Mouse (Mus musculus): ENCODE measurements around the gene Prss33. TPM values are rescaled to one million over a fixed set of nuclear protein-coding genes. Genes with fewer than 3 reads are reported as not detected.

Prss33 gene
- polyA plus RNA-seq, 1 experiment from 2014 or later, result 0.18 TPM

DNA sequence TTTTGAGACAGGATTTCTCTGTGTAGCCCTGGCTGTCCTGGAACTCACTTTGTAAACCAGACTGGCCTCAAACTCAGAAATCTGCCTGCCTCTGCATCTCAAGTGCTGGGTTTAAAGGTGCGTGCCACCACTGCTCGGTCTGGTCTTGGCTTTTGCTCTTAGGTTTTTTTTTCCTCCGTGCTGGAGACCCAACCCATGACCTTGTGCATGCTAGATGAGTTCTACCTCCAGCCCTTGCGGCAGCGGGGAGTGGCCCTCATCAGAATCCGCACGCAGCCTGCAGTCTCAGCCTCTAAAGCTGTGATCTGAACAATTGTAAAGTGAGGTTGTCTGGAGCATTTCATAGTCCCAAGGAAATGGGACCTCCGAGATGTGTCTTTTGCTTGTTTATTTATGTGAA, 40.5 kb downstream of the Prss33 start:
- Histone ChIP-seq H3K36me3 (ENCODE audit: control insufficient read depth, insufficient read depth, low read length) (no peaks in the 10 kb centered on the region), H3K4me1 (ENCODE audit: control insufficient read depth, insufficient read depth, low read length) (peaks cover 11% of the 10 kb centered on the region; the same call in 1 of the 2 replicates), H3K27ac (ENCODE audit: low read length) (no peak overlapping the region), H3K9ac (ENCODE audit: low read depth, low read length) (no peak overlapping the region), H3K4me3 (ENCODE audit: low read depth, low read length) (no peak overlapping the region), H3K27me3 (ENCODE audit: control insufficient read depth, insufficient read depth, low read depth, low read length) (no peaks in the 10 kb centered on the region), H3K4me2 (ENCODE audit: low read length) (no peak overlapping the region), H3K9me3 (replicated peaks; ENCODE audit: control insufficient read depth, low read length, poor library complexity, severe bottlenecking) (no peaks in the 10 kb centered on the region)
- no peak for ATAC-seq
- 95% methylated on average over 8 of the region's 8 CpGs for WGBS

DNA sequence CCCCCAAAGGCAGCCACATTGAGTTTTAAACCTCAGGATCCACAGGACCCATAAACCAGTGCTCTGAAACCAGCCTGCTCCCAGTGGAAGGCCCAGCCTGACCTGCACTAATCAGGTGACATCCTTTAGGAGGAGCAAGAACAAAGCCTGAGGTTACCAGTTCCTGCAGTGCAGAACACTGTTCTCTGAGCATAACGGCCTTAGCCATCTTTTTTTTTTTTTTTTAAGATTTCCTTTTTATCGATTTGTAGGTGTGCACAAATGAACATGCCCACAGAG, 44.8 kb downstream of the Prss33 start:
- Histone ChIP-seq H3K4me1 (ENCODE audit: control insufficient read depth, insufficient read depth, low read length) (peaks cover 23% of the 10 kb centered on the region), H3K36me3 (ENCODE audit: control insufficient read depth, insufficient read depth, low read length) (no peaks in the 10 kb centered on the region), H3K4me3 (ENCODE audit: low read depth, low read length) (peak overlapping the region; percentile 52), H3K27ac (ENCODE audit: low read length) (peak overlapping the region; percentile 98), H3K4me2 (ENCODE audit: low read length) (peak overlapping the region; percentile 78), H3K9ac (ENCODE audit: low read depth, low read length) (peak overlapping the region; percentile 94), H3K9me3 (replicated peaks; ENCODE audit: control insufficient read depth, low read length, poor library complexity, severe bottlenecking) (no peaks in the 10 kb centered on the region), H3K27me3 (ENCODE audit: control insufficient read depth, insufficient read depth, low read depth, low read length) (no peaks in the 10 kb centered on the region)
- no peak for ATAC-seq
- 38% methylated on average over 2 of the region's 2 CpGs for WGBS

DNA sequence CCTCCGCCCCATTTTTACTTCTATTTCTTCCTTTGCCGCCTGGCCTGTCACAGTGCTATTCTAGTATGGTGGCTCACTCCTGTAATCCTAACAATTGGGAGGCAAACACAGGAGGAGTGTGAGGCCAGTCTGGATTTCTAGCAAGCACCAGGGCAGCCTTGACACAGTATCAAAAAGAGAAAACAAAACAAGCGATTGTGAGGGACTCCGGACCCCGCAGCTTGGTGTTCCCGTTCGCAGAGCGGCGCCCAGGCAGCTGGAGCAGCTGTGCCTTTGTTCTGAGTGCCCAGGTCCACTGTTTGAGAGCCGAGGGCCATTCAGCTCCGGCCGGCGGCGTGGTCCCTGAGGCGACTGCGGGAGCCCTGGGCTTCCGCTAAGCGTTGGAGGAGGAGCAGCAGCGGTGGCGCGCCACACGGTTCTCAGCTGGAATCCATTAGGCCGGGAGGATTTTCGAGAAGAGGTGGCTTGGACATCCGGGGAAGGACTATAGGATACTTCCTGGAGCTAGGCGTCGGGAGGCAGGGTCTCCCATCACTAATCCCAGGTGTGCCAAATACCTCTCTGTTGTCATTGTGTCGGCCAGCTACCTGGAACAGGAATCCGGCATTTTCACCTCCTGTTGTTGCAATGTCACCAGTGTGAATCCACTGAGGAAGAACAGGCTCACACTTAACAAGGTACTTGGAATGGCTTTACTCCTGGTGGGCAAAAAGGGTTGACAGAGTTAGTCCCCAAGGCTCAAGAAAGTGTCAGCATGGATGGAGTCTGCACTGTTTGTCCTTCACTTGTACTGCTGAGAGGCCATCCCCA, 45.4 kb downstream of the Prss33 start, which contains the start of gene Srrm2:
Srrm2 (plus strand) TSS at position 264 of the 810 bp plus-strand sequence.
- Histone ChIP-seq H3K36me3 (ENCODE audit: control insufficient read depth, insufficient read depth, low read length) (no peaks in the 10 kb centered on the region), H3K27me3 (ENCODE audit: control insufficient read depth, insufficient read depth, low read depth, low read length) (no peaks in the 10 kb centered on the region), H3K27ac (ENCODE audit: low read length) (peak within 1 kb of the TSS; percentile 98), H3K9ac (ENCODE audit: low read depth, low read length) (peak within 1 kb of the TSS; percentile 94), H3K4me1 (ENCODE audit: control insufficient read depth, insufficient read depth, low read length) (peaks cover 23% of the 10 kb centered on the region), H3K4me3 (ENCODE audit: low read depth, low read length) (peak within 1 kb of the TSS; percentile 52), H3K4me2 (ENCODE audit: low read length) (peak within 1 kb of the TSS; percentile 78), H3K9me3 (replicated peaks; ENCODE audit: control insufficient read depth, low read length, poor library complexity, severe bottlenecking) (no peaks in the 10 kb centered on the region)
- 2% methylated on average over 29 of the region's 29 CpGs for WGBS
- ATAC-seq, result peak; percentile 5; the same call in 1 of the 2 replicates

DNA sequence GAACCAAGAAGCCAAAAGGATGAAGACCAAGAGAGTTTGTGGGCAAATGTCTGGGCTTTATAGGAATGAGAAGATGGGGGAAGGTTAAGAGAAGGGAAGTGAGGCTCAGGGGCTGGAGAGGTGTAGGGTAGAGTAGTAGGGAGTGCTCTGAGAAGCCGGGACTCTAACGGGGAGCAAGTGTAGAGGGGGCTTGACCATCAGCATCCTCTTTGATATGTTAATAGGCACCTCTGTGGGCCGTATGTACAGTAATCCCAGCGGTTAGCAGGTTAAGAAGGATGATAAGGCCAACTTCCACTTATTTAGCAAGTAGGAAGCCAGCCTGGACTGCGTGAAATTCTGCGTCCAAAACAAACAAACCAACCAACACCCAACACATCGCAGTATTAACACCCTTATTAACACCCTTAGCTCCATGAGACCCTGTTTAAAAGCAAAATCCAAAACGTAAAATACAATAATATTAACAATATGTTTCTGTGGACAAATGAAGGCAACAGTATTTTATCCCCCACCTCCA, 46.0 kb downstream of the Prss33 start:
- H3K36me3 ChIP-seq (ENCODE audit: control insufficient read depth, insufficient read depth, low read length), result no peaks in the 10 kb centered on the region
- WGBS, result 6% methylated on average over 8 of the region's 8 CpGs
- peak overlapping the region; percentile 94 for H3K9ac ChIP-seq (ENCODE audit: low read depth, low read length)
- ATAC-seq, result no peak
- peaks cover 29% of the 10 kb centered on the region for H3K4me1 ChIP-seq (ENCODE audit: control insufficient read depth, insufficient read depth, low read length)
- peak overlapping the region; percentile 78 for H3K4me2 ChIP-seq (ENCODE audit: low read length)
- peak overlapping the region; percentile 98 for H3K27ac ChIP-seq (ENCODE audit: low read length)
- peak overlapping the region; percentile 52 for H3K4me3 ChIP-seq (ENCODE audit: low read depth, low read length)
- no peaks in the 10 kb centered on the region for H3K9me3 ChIP-seq (replicated peaks; ENCODE audit: control insufficient read depth, low read length, poor library complexity, severe bottlenecking)
- H3K27me3 ChIP-seq (ENCODE audit: control insufficient read depth, insufficient read depth, low read depth, low read length), result no peaks in the 10 kb centered on the region

DNA sequence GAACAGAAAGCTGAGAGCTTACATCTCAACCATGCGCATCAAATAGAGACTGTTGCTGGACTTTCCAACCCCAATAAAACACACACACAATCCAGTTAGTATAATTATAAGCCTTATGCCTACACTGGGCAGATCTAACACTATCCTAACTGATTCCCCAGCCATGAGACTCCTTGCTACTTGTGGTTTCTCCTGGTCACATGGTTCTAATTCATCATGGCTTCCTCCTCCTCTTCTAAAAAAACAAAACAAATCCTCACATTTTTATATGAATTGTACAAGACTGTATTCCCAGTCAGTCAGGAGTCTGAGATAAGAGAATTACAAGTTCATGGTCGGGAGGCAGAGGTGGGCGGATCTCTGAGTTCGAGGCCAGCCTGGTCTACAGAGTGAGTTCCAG, 46.9 kb downstream of the Prss33 start:
- no peak overlapping the region for H3K27ac ChIP-seq (ENCODE audit: low read length)
- no peak for ATAC-seq
- H3K36me3 ChIP-seq (ENCODE audit: control insufficient read depth, insufficient read depth, low read length), result no peaks in the 10 kb centered on the region
- H3K9ac ChIP-seq (ENCODE audit: low read depth, low read length), result no peak overlapping the region
- no peaks in the 10 kb centered on the region for H3K27me3 ChIP-seq (ENCODE audit: control insufficient read depth, insufficient read depth, low read depth, low read length)
- no peak overlapping the region for H3K4me2 ChIP-seq (ENCODE audit: low read length)
- peaks cover 29% of the 10 kb centered on the region for H3K4me1 ChIP-seq (ENCODE audit: control insufficient read depth, insufficient read depth, low read length)
- no peak overlapping the region for H3K4me3 ChIP-seq (ENCODE audit: low read depth, low read length)
- 92% methylated on average over 4 of the region's 4 CpGs for WGBS
- no peaks in the 10 kb centered on the region for H3K9me3 ChIP-seq (replicated peaks; ENCODE audit: control insufficient read depth, low read length, poor library complexity, severe bottlenecking)

DNA sequence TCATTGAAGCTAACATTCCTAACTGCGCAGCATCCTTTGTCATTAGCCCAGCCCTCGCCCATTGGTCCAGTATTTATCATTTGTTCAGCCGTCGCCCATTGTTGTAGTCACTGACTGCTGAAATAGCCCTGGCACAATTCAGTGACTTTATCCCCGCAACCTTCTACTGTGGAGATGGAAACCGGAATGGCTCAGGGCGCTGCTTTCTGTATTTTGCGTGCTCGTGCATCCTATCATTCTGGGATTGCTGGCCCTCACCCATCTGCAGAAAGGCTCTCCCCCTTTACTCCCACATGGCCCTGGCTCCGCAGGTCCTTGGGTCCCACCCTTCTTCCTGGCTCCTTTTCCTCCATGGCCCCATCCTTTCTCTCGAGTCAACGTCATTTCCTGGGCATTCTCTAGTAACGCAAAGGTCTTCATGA, 49.3 kb downstream of the Prss33 start:
- H3K4me2 ChIP-seq (ENCODE audit: low read length), result peak overlapping the region; percentile 75
- peak; percentile 67 for ATAC-seq
- no peaks in the 10 kb centered on the region for H3K36me3 ChIP-seq (ENCODE audit: control insufficient read depth, insufficient read depth, low read length)
- H3K27ac ChIP-seq (ENCODE audit: low read length), result peak overlapping the region; percentile 97
- peak overlapping the region; percentile 67 for H3K9ac ChIP-seq (ENCODE audit: low read depth, low read length)
- H3K4me1 ChIP-seq (ENCODE audit: control insufficient read depth, insufficient read depth, low read length), result peaks cover 25% of the 10 kb centered on the region
- H3K4me3 ChIP-seq (ENCODE audit: low read depth, low read length), result peak overlapping the region; percentile 76
- H3K9me3 ChIP-seq (replicated peaks; ENCODE audit: control insufficient read depth, low read length, poor library complexity, severe bottlenecking), result no peaks in the 10 kb centered on the region
- 10% methylated on average over 13 of the region's 13 CpGs for WGBS
- no peaks in the 10 kb centered on the region for H3K27me3 ChIP-seq (ENCODE audit: control insufficient read depth, insufficient read depth, low read depth, low read length)

DNA sequence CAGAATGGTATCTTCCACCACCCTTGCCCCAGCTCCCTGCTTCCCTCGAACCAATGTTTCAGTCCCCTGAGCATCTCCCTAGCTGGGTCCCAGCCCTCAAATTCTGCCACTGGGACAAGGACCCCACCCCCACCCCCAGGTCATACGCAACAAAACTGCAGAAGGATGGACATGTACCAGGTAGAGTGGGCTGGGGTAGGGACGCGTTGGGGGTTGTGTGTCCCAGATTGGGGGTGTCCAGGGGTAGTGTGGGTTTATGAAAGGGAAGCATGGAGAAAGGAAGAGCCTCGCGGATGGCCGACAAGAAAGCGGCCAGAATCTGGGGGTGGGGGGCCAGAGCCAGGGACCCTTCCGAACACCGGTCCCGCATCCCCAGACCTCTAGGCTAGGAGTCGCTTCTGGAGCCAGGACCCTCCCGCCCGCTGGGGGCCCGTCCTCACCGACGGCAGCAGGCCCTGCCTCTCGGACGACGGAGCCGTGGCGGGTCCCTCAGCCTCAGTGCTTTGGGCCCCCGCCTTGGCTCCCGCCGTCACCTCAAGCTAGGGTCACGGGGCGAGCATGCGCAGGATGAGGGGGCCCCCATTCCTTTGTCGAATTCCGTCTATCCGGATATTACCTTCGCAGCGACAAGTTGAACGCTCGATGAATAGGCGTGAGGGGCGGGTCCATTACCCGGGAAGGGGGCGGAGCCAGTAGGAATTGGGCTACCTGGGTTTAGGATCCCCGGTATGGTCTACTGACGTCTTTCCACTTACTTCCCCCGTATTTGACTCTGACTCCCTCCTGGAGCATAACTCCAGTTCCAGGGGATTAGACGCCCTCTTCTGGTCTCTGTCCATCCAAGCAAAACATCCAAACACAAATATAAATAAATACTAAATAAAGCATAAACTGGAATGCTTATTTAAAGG, 50.0 kb downstream of the Prss33 start, which contains the start of gene Flywch2:
Flywch2 (minus strand) TSS at position 521 of the 911 bp plus-strand sequence.
- WGBS, result 4% methylated on average over 37 of the region's 43 CpGs

DNA sequence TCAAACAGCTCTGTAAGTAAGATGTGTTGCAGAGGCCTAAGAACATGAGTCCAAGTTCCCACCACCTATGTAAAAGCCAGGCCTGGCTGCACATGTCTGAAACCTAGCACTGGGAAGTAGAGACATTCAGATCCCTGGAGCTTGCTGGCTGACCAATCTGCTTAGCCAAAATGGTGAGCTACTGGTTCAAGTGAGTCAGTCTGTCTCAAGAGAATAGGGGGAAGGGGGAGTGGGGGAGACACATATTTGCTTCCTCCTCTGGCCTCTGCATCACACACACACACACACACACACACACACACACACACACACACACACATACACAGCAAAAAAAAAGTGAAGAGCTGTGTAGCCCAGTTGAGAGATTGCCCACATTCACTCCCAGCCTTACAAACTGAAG, 52.5 kb downstream of the Prss33 start:
- H3K4me1 ChIP-seq (ENCODE audit: control insufficient read depth, insufficient read depth, low read length), result peaks cover 9% of the 10 kb centered on the region
- H3K9ac ChIP-seq (ENCODE audit: low read depth, low read length), result no peak overlapping the region
- H3K4me2 ChIP-seq (ENCODE audit: low read length), result no peak overlapping the region
- no peak for ATAC-seq
- H3K27ac ChIP-seq (ENCODE audit: low read length), result no peak overlapping the region
- H3K9me3 ChIP-seq (replicated peaks; ENCODE audit: control insufficient read depth, low read length, poor library complexity, severe bottlenecking), result no peaks in the 10 kb centered on the region
- no peaks in the 10 kb centered on the region for H3K27me3 ChIP-seq (ENCODE audit: control insufficient read depth, insufficient read depth, low read depth, low read length)
- peaks cover 8% of the 10 kb centered on the region for H3K36me3 ChIP-seq (ENCODE audit: control insufficient read depth, insufficient read depth, low read length)
- no peak overlapping the region for H3K4me3 ChIP-seq (ENCODE audit: low read depth, low read length)

More for the DNA sequence above, 50.0 kb downstream of the Prss33 start, which contains the start of gene Flywch2:
- peak; percentile 93 for ATAC-seq
- no peaks in the 10 kb centered on the region for H3K9me3 ChIP-seq (replicated peaks; ENCODE audit: control insufficient read depth, low read length, poor library complexity, severe bottlenecking)
- H3K27me3 ChIP-seq (ENCODE audit: control insufficient read depth, insufficient read depth, low read depth, low read length), result no peaks in the 10 kb centered on the region
- H3K9ac ChIP-seq (ENCODE audit: low read depth, low read length), result peak within 1 kb of the TSS; percentile 93
- peak within 1 kb of the TSS; percentile 76 for H3K4me3 ChIP-seq (ENCODE audit: low read depth, low read length)
- H3K4me2 ChIP-seq (ENCODE audit: low read length), result peak within 1 kb of the TSS; percentile 75
- H3K4me1 ChIP-seq (ENCODE audit: control insufficient read depth, insufficient read depth, low read length), result peaks cover 19% of the 10 kb centered on the region
- H3K36me3 ChIP-seq (ENCODE audit: control insufficient read depth, insufficient read depth, low read length), result no peaks in the 10 kb centered on the region
- H3K27ac ChIP-seq (ENCODE audit: low read length), result peak within 1 kb of the TSS; percentile 97

All from midbrain, embryonic 16.5 days (tissue).